Mouse (Mus musculus): ENCODE data around the gene Vmn1r13. TPM values are rescaled to one million over a fixed set of nuclear protein-coding genes. Genes with fewer than 3 reads are reported as not detected.
"Not testable (repeated sequence)": the region's sequence is repeated elsewhere in the genome, so short reads cannot be mapped to it uniquely, and the experiment has no call there.

Vmn1r13 gene
- polyA plus RNA-seq (2016; fragmentation: Nextera tagmentation; extraction: Ambion mirVana): not detected in 2 replicates

DNA sequence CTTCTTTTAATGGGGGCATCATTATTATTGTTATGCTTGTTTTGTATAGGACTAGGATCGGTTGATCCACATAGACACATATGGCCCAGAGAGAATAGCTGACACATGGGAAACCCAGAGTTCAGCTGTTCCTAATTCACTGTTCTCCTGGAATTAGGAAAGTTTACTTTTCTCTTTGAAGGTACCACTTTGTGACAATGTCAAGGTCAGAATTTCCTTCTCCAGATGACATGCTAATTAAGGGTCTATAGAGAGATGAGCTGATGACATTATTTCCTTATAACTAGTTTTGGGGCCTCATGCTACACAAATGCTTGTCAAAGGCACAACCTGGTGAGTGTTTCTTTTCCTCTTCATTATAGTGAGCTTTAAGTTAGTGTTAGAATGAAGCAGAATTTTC lies at the start of gene Vmn1r13:
Vmn1r13 (plus strand) TSS at position 301 of the 400 bp plus-strand sequence.
- H3K9ac ChIP-seq (replicated peaks); H3K27ac ChIP-seq; H3K9me3 ChIP-seq; H3K4me1 ChIP-seq (replicated peaks); H3K36me3 ChIP-seq; ATAC-seq (ENCODE audit: insufficient number of reproducible peaks, insufficient read depth, low FRiP score, low TSS enrichment, low read depth); H3K4me2 ChIP-seq; H3K4me3 ChIP-seq (replicated peaks); H3K27me3 ChIP-seq: not testable (repeated sequence)
- WGBS: 94% methylated on average over 1 of the region's 1 CpGs

DNA sequence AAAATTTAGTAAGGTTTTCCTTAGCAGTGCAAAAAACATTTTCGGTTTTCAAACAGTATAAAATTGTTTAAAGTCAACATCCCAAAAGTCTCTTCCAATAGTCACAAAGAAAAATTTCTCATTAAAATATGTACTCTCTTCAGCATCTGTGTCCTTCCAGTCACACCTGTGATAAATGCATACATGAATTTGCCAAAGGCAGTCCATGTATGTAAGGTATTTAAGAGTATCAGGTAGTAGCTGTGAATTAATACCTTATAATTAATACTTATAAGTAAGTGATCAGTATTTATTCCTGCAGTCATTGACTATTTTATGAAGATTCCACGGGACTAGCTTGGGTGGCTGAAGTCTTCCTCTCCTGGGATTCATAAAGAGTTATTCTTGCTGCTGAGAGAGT lies 46.5 kb upstream of the Vmn1r13 start, which contains the start of gene Vmn1r12:
Vmn1r12 (plus strand) TSS at position 301 of the 400 bp plus-strand sequence.
- no peaks in the 10 kb centered on the region for H3K9me3 ChIP-seq
- H3K27ac ChIP-seq: no peak within 1 kb of the TSS
- 83% methylated on average over 2 of the region's 2 CpGs for WGBS
- ATAC-seq (ENCODE audit: insufficient number of reproducible peaks, insufficient read depth, low FRiP score, low TSS enrichment, low read depth): no peak
- no peaks in the 10 kb centered on the region for H3K4me1 ChIP-seq (replicated peaks)
- H3K27me3 ChIP-seq: no peaks in the 10 kb centered on the region
- no peak within 1 kb of the TSS for H3K4me3 ChIP-seq (replicated peaks)
- H3K36me3 ChIP-seq: no peaks in the 10 kb centered on the region
- H3K4me2 ChIP-seq: no peak within 1 kb of the TSS
- H3K9ac ChIP-seq (replicated peaks): no peak within 1 kb of the TSS

DNA sequence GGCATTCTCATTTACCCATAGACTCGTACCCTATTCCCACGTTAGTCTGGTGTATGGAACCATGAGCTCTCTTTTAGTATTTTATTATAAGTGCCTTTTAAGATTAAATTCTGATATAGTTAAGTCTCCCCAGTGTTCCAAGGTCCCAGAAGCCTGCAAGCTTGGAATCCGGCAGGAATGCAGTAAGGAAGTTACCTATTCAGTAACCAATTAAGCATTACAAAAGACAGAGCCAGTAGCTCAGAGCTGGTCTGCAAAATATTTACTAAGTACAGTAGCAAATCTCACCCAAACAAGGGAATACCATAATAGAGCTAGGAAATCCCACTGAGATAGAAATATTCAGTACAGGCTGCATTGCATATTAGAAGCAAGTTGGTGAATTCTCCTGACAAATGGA lies 13.1 kb upstream of the Vmn1r13 start:
- ATAC-seq (ENCODE audit: insufficient number of reproducible peaks, insufficient read depth, low FRiP score, low TSS enrichment, low read depth): not testable (repeated sequence)
- WGBS: 66% methylated on average over 3 of the region's 3 CpGs

DNA sequence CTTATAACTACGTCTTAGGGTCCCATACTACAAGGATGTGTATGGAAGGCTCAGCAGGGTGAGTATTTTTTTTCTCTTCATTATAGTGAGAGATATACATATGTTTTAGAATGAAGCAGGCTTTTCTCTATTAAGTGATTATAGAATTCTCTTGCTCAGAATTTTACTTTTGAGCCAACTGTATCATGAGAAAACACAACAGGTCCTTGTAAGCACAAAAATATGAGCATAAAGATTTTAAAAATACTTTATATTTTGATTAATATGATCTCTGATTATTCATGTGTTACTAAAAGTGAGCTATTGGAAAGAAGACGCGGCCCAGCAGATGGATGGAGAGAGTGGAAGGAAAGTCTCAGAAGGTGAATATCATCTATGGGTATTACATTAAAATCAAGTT lies 28.3 kb downstream of the Vmn1r13 start, which contains the start of gene Vmn1r14:
Vmn1r14 (plus strand) TSS at position 301 of the 400 bp plus-strand sequence.
- Histone ChIP-seq H3K36me3 (no peaks in the 10 kb centered on the region), H3K27me3 (no peaks in the 10 kb centered on the region)
- 91% methylated on average over 3 of the region's 3 CpGs for WGBS

More for the DNA sequence above, 13.1 kb upstream of the Vmn1r13 start:
- H3K27me3 ChIP-seq; H3K4me3 ChIP-seq (replicated peaks); H3K9me3 ChIP-seq; H3K27ac ChIP-seq; H3K4me2 ChIP-seq; H3K36me3 ChIP-seq; H3K9ac ChIP-seq (replicated peaks); H3K4me1 ChIP-seq (replicated peaks): not testable (repeated sequence)

DNA sequence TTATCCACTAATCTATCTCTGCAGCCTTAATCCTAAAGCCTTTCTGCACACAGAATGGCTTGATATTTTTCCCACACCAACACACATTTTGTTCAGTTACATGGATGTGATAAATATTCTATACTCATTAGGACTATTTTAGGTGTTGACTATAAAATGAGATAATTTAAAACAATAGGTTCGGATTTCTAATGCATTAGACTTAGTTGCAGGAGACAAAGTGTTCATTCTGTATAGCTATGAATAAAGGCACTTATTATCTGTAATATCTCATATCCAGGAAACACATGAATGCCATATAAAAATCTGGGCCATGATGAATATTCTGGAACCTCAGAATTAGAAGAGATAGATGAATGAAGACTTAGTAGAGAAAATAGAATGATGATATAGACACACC lies 54.6 kb downstream of the Vmn1r13 start, which contains the start of gene Vmn1r15:
Vmn1r15 (plus strand) TSS at position 301 of the 400 bp plus-strand sequence.
- H3K4me2 ChIP-seq: no peak within 1 kb of the TSS
- H3K27ac ChIP-seq: no peak within 1 kb of the TSS
- WGBS: 79% methylated on average over 1 of the region's 1 CpGs
- H3K27me3 ChIP-seq: no peaks in the 10 kb centered on the region
- no peaks in the 10 kb centered on the region for H3K9me3 ChIP-seq
- H3K36me3 ChIP-seq: no peaks in the 10 kb centered on the region
- H3K4me3 ChIP-seq (replicated peaks): no peak within 1 kb of the TSS
- no peak within 1 kb of the TSS for H3K9ac ChIP-seq (replicated peaks)
- no peaks in the 10 kb centered on the region for H3K4me1 ChIP-seq (replicated peaks)
- ATAC-seq (ENCODE audit: insufficient number of reproducible peaks, insufficient read depth, low FRiP score, low TSS enrichment, low read depth): no peak

More for the DNA sequence above, 28.3 kb downstream of the Vmn1r13 start, which contains the start of gene Vmn1r14:
- Histone ChIP-seq H3K9ac (replicated peaks) (no peak within 1 kb of the TSS), H3K4me1 (replicated peaks) (no peaks in the 10 kb centered on the region), H3K4me3 (replicated peaks) (no peak within 1 kb of the TSS), H3K4me2 (no peak within 1 kb of the TSS), H3K27ac (no peak within 1 kb of the TSS), H3K9me3 (no peaks in the 10 kb centered on the region)
- ATAC-seq (ENCODE audit: insufficient number of reproducible peaks, insufficient read depth, low FRiP score, low TSS enrichment, low read depth): no peak

GRCm38 (mm10) chr6:57260990-57261389 lies 57.9 kb downstream of the Vmn1r13 start:
- Histone ChIP-seq H3K36me3 (no peaks in the 10 kb centered on the region), H3K4me3 (replicated peaks) (no peak overlapping the region), H3K27ac (no peak overlapping the region), H3K9me3 (no peaks in the 10 kb centered on the region), H3K4me1 (replicated peaks) (no peaks in the 10 kb centered on the region), H3K27me3 (no peaks in the 10 kb centered on the region), H3K9ac (replicated peaks) (no peak overlapping the region), H3K4me2 (no peak overlapping the region)
- no peak for ATAC-seq (ENCODE audit: insufficient number of reproducible peaks, insufficient read depth, low FRiP score, low TSS enrichment, low read depth)
- 87% methylated on average over 2 of the region's 2 CpGs for WGBS

Other genes starting within 250 kb of the Vmn1r13 start
- not detected in 2 replicates for gene Vmn1r5, start 233.0 kb upstream of the Vmn1r13 start, polyA plus RNA-seq (2016; fragmentation: Nextera tagmentation; extraction: Ambion mirVana)
- gene Vmn1r6, start 206.0 kb upstream of the Vmn1r13 start, polyA plus RNA-seq (2016; fragmentation: Nextera tagmentation; extraction: Ambion mirVana): not detected in 2 replicates
- gene Vmn1r7, start 178.0 kb upstream of the Vmn1r13 start, polyA plus RNA-seq (2016; fragmentation: Nextera tagmentation; extraction: Ambion mirVana): not detected in 2 replicates
- gene Vmn1r8, start 171.0 kb upstream of the Vmn1r13 start, polyA plus RNA-seq (2016; fragmentation: Nextera tagmentation; extraction: Ambion mirVana): not detected in 2 replicates
- not detected in 2 replicates for gene Vmn1r9, start 136.5 kb upstream of the Vmn1r13 start, polyA plus RNA-seq (2016; fragmentation: Nextera tagmentation; extraction: Ambion mirVana)
- not detected in 2 replicates for gene Vmn1r10, start 93.8 kb upstream of the Vmn1r13 start, polyA plus RNA-seq (2016; fragmentation: Nextera tagmentation; extraction: Ambion mirVana)
- gene Vmn1r11, start 69.8 kb upstream of the Vmn1r13 start, polyA plus RNA-seq (2016; fragmentation: Nextera tagmentation; extraction: Ambion mirVana): not detected in 2 replicates
- not detected in 2 replicates for gene Vmn1r12, start 46.4 kb upstream of the Vmn1r13 start, polyA plus RNA-seq (2016; fragmentation: Nextera tagmentation; extraction: Ambion mirVana)
- not detected in 2 replicates for gene Vmn1r14, start 28.4 kb downstream of the Vmn1r13 start, polyA plus RNA-seq (2016; fragmentation: Nextera tagmentation; extraction: Ambion mirVana)
- not detected in 2 replicates for gene Vmn1r15, start 54.7 kb downstream of the Vmn1r13 start, polyA plus RNA-seq (2016; fragmentation: Nextera tagmentation; extraction: Ambion mirVana)
- gene Vmn1r16, start 126.2 kb downstream of the Vmn1r13 start, polyA plus RNA-seq (2016; fragmentation: Nextera tagmentation; extraction: Ambion mirVana): not detected in 2 replicates
- gene Vmn1r17, start 160.4 kb downstream of the Vmn1r13 start, polyA plus RNA-seq (2016; fragmentation: Nextera tagmentation; extraction: Ambion mirVana): not detected in 2 replicates
- not detected in 2 replicates for gene Vmn1r18, start 192.5 kb downstream of the Vmn1r13 start, polyA plus RNA-seq (2016; fragmentation: Nextera tagmentation; extraction: Ambion mirVana)
- not detected in 2 replicates for gene Vmn1r19, start 200.5 kb downstream of the Vmn1r13 start, polyA plus RNA-seq (2016; fragmentation: Nextera tagmentation; extraction: Ambion mirVana)
- gene Vmn1r20, start 225.6 kb downstream of the Vmn1r13 start, polyA plus RNA-seq (2016; fragmentation: Nextera tagmentation; extraction: Ambion mirVana): not detected in 2 replicates

All from limb, embryonic 12.5 days (tissue).